Mouse (Mus musculus) cerebellum, adult 2 months (tissue): ENCODE data around the gene Hs1bp3.

Experiments used
- CTCF ChIP-seq: fragments of 200-500 bp; IDR thresholded peaks from 2 replicates; pipeline ENCODE4 v1.5.1; 2011; ENCODE audit warnings: low read depth, mild to moderate bottlenecking, control low read depth, low read length, moderate library complexity, borderline replicate concordance; ENCODE audit not compliant: insufficient read depth
- POLR2A ChIP-seq: fragments of 200-500 bp; IDR thresholded peaks from 2 replicates; pipeline ENCODE4 v1.6.1; 2011; ENCODE audit warnings: low read length, control low read depth, borderline replicate concordance; ENCODE audit not compliant: insufficient read depth

DNA sequence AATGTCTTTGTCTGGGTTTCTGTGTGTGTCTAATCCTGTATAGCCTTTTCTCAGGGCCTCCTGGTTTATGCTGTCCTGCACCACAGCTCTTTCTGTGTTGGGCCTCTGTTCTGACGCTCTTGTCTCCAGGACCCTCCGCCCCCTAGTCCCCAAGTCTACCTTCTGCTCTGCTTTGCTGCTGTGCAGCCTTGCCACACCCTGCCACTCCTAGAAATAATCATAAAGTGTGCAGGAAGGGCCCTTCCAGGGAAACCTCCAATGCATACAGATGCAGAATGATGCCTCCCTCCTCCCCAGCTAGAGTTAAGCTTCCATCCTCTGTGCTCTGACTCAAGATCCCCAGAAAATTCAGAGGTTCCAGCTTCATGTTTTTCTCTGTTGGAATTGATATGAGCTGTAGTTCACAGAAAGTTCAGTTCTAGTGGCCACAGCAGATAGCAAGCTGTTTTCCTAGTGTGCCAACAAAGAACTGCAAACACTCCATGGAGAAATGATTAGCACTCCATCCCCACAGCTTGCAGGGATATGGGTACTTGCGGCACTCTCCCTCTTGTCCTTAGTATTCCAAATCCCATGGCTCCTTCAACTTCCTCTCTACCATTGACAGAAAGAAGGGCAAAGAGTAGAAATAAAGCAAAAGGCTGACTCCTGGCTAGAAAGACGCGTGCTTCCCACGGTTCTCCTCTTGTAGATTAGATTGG lies 39.6 kb upstream of the Hs1bp3 start:
- TF ChIP-seq CTCF (no peak), POLR2A (no peak)
